Mouse (Mus musculus) neural tube, embryonic 14.5 days (tissue): ENCODE data around the gene Gli2. TPM values are rescaled to one million over a fixed set of nuclear protein-coding genes. Genes with fewer than 3 reads are reported as not detected.

ENCODE experiments used
- ATAC-seq: fragments of 200-750 bp; cut with Nextera tagmentation; 2 replicates; pipeline ENCODE4 v1.8.0; 2017; ENCODE audit warnings: low read depth, mild to moderate bottlenecking, moderate TSS enrichment, moderate library complexity
- H3K27ac ChIP-seq: fragments of 300-500 bp; sonication (generic); 2 replicates; pipeline ENCODE4 v1.5.1; 2014; ENCODE audit warnings: low read depth, mild to moderate bottlenecking, control low read depth, low read length, moderate library complexity, mixed read lengths
- H3K27me3 ChIP-seq: fragments of 300-500 bp; sonication (generic); 2 replicates; pipeline ENCODE4 v1.6.1; 2014; ENCODE audit warnings: low read length; ENCODE audit not compliant: control insufficient read depth, insufficient read depth
- H3K36me3 ChIP-seq: fragments of 300-500 bp; sonication (generic); 2 replicates; pipeline ENCODE4 v1.6.1; 2014; ENCODE audit warnings: low read length, mixed read lengths; ENCODE audit not compliant: control insufficient read depth, insufficient read depth
- H3K4me1 ChIP-seq: fragments of 300-500 bp; sonication (generic); 2 replicates; pipeline ENCODE4 v1.6.1; 2014; ENCODE audit warnings: low read length; ENCODE audit not compliant: control insufficient read depth, insufficient read depth
- H3K4me2 ChIP-seq: fragments of 300-500 bp; sonication (generic); 2 replicates; pipeline ENCODE4 v1.6.1; 2014; ENCODE audit warnings: mild to moderate bottlenecking, low read depth, low read length, control low read depth
- H3K4me3 ChIP-seq: fragments of 300-500 bp; sonication (generic); 2 replicates; pipeline ENCODE4 v1.5.1; 2014; ENCODE audit warnings: low read depth, low read length, control low read depth, mixed read lengths
- H3K9ac ChIP-seq: fragments of 300-500 bp; sonication (generic); replicated peaks from 2 replicates; pipeline ENCODE4 v1.6.1; 2014; ENCODE audit warnings: low read depth, mild to moderate bottlenecking, control low read depth, low read length, mixed read lengths
- H3K9me3 ChIP-seq: fragments of 300-500 bp; sonication (generic); 2 replicates; pipeline ENCODE4 v1.6.1; 2016; ENCODE audit warnings: low read length; ENCODE audit not compliant: control insufficient read depth
- WGBS: fragments of 180-500 bp; shearing (Covaris S2); extraction: QIAGEN DNeasy Blood & Tissue Kit; methylation state at CpG from one replicate; pipeline ENCODE4 v1.1.7; 2014; 5-methylcytosine and 5-hydroxymethylcytosine counted together
- polyA plus RNA-seq: library from polyadenylated mRNA; unstranded; fragments of >200 nt; fragmentation: Nextera tagmentation; extraction: Ambion mirVana; gene quantifications from 2 replicates; pipeline ENCODE4 v1.2.1, GENCODE M21; 2014

Gene Gli2
- polyA plus RNA-seq, 1 experiment from 2014 or later = 1.5 TPM

GRCm38 (mm10) chr1:118970068-118970467 lies 83.4 kb downstream of the Gli2 start:
- Histone ChIP-seq H3K27ac (no peak overlapping the region), H3K4me3 (no peak overlapping the region), H3K36me3 (no peaks in the 10 kb centered on the region), H3K4me2 (no peak overlapping the region), H3K9ac (no peak overlapping the region), H3K9me3 (no peaks in the 10 kb centered on the region), H3K27me3 (no peaks in the 10 kb centered on the region), H3K4me1 (no peaks in the 10 kb centered on the region)
- WGBS = 98% methylated on average over 3 of the region's 3 CpGs
- ATAC-seq = no peak

GRCm38 (mm10) chr1:118969409-118969808 lies 84.0 kb downstream of the Gli2 start:
- Histone ChIP-seq H3K4me3 (no peak overlapping the region), H3K36me3 (no peaks in the 10 kb centered on the region), H3K4me2 (no peak overlapping the region), H3K27ac (no peak overlapping the region), H3K27me3 (no peaks in the 10 kb centered on the region), H3K9ac (no peak overlapping the region), H3K9me3 (no peaks in the 10 kb centered on the region), H3K4me1 (no peaks in the 10 kb centered on the region)
- ATAC-seq = no peak
- WGBS = 73% methylated on average over 11 of the region's 11 CpGs

- Histone ChIP-seq H3K27ac (no peak overlapping the region), H3K4me3 (no peak overlapping the region), H3K27me3 (no peaks in the 10 kb centered on the region), H3K9me3 (no peaks in the 10 kb centered on the region), H3K9ac (no peak overlapping the region), H3K4me2 (no peak overlapping the region), H3K36me3 (no peaks in the 10 kb centered on the region), H3K4me1 (no peaks in the 10 kb centered on the region)
- 70% methylated on average over 5 of the region's 5 CpGs for WGBS
- no peak for ATAC-seq
Observed at GRCm38 (mm10) chr1:118968661-118969179, 84.7 kb downstream of the Gli2 start.

GRCm38 (mm10) chr1:118967976-118968375 lies 85.4 kb downstream of the Gli2 start:
- Histone ChIP-seq H3K4me2 (no peak overlapping the region), H3K9ac (no peak overlapping the region), H3K27me3 (no peaks in the 10 kb centered on the region), H3K4me1 (no peaks in the 10 kb centered on the region), H3K4me3 (no peak overlapping the region), H3K27ac (no peak overlapping the region), H3K9me3 (no peaks in the 10 kb centered on the region), H3K36me3 (no peaks in the 10 kb centered on the region)
- ATAC-seq = no peak
- WGBS = 91% methylated on average over 3 of the region's 3 CpGs

GRCm38 (mm10) chr1:118967281-118967680 lies 86.1 kb downstream of the Gli2 start:
- Histone ChIP-seq H3K27ac (no peak overlapping the region), H3K27me3 (no peaks in the 10 kb centered on the region), H3K4me3 (no peak overlapping the region), H3K36me3 (no peaks in the 10 kb centered on the region), H3K4me1 (no peaks in the 10 kb centered on the region), H3K9ac (no peak overlapping the region), H3K9me3 (no peaks in the 10 kb centered on the region), H3K4me2 (no peak overlapping the region)
- 79% methylated on average over 3 of the region's 3 CpGs for WGBS
- no peak for ATAC-seq

- H3K4me2 ChIP-seq = no peak overlapping the region
- no peak overlapping the region for H3K9ac ChIP-seq
- H3K27me3 ChIP-seq = no peaks in the 10 kb centered on the region
- ATAC-seq = no peak
- H3K36me3 ChIP-seq = no peaks in the 10 kb centered on the region
- H3K9me3 ChIP-seq = no peaks in the 10 kb centered on the region
- no peak overlapping the region for H3K4me3 ChIP-seq
- H3K27ac ChIP-seq = no peak overlapping the region
- H3K4me1 ChIP-seq = peaks cover 12% of the 10 kb centered on the region
- 87% methylated on average over 7 of the region's 7 CpGs for WGBS
Observed at GRCm38 (mm10) chr1:118958644-118959043, 94.8 kb downstream of the Gli2 start.

GRCm38 (mm10) chr1:118955791-118956190 lies 97.6 kb downstream of the Gli2 start:
- no peaks in the 10 kb centered on the region for H3K36me3 ChIP-seq
- no peak overlapping the region for H3K4me3 ChIP-seq
- 95% methylated on average over 11 of the region's 11 CpGs for WGBS
- H3K4me1 ChIP-seq = peaks cover 12% of the 10 kb centered on the region
- H3K27ac ChIP-seq = no peak overlapping the region
- no peak overlapping the region for H3K9ac ChIP-seq
- no peak overlapping the region for H3K4me2 ChIP-seq
- H3K27me3 ChIP-seq = no peaks in the 10 kb centered on the region
- ATAC-seq = no peak
- H3K9me3 ChIP-seq = no peaks in the 10 kb centered on the region

GRCm38 (mm10) chr1:118954434-118955301 lies 98.8 kb downstream of the Gli2 start:
- H3K4me1 ChIP-seq = peaks cover 12% of the 10 kb centered on the region
- H3K9me3 ChIP-seq = no peaks in the 10 kb centered on the region
- no peak overlapping the region for H3K4me2 ChIP-seq
- no peak overlapping the region for H3K9ac ChIP-seq
- no peaks in the 10 kb centered on the region for H3K36me3 ChIP-seq
- no peak overlapping the region for H3K4me3 ChIP-seq
- H3K27ac ChIP-seq = no peak overlapping the region
- peak; percentile 84 for ATAC-seq
- 33% methylated on average over 10 of the region's 10 CpGs for WGBS
- no peaks in the 10 kb centered on the region for H3K27me3 ChIP-seq

- H3K4me3 ChIP-seq = no peak overlapping the region
- no peaks in the 10 kb centered on the region for H3K36me3 ChIP-seq
- no peaks in the 10 kb centered on the region for H3K27me3 ChIP-seq
- peaks cover 12% of the 10 kb centered on the region for H3K4me1 ChIP-seq
- H3K27ac ChIP-seq = no peak overlapping the region
- 89% methylated on average over 3 of the region's 3 CpGs for WGBS
- H3K9me3 ChIP-seq = no peaks in the 10 kb centered on the region
- no peak overlapping the region for H3K9ac ChIP-seq
- ATAC-seq = no peak
- no peak overlapping the region for H3K4me2 ChIP-seq
Observed at GRCm38 (mm10) chr1:118953031-118953430, 100.4 kb downstream of the Gli2 start.
